Mouse (Mus musculus) heart, postnatal 36 days (tissue): ENCODE data around the gene Cend1. TPM values are rescaled to one million over a fixed set of nuclear protein-coding genes. Genes with fewer than 3 reads are reported as not detected.

Source experiments
- DNase-seq, 2 experiments: peaks; one replicate each; pipeline ENCODE4 v3.0.0; 2021 to 2022
- intact Hi-C: fragments of 180-260 bp; cut with DNase I; formaldehyde crosslinking; loops from one replicate; pipeline ENCODE4 v1.15.1; 2025
- total RNA-seq, 2 experiments: library from RNA; stranded (reverse); gene quantifications; 2 replicates each; pipeline ENCODE4 v1.2.3; 2021

Gene Cend1
- total RNA-seq, 2 experiments from 2014 or later: 0.80 to 1.5 TPM

- DNase-seq: peak; percentile 55 to 57
- intact Hi-C loops: loop anchor here (10.0 kb wide), 1 partner anchor 521 kb away; the partner anchor contains the start of gene Pgghg
Measured at GRCm38 (mm10) chr7:141466045-141466394, 36.7 kb upstream of the Cend1 start.

- intact Hi-C loops: loop anchor here (10.0 kb wide), 1 partner anchor 521 kb away; the partner anchor contains the start of gene Pgghg
- peak in 1 of 2 experiments; percentile 27 for DNase-seq
Measured at GRCm38 (mm10) chr7:141465388-141466044, 36.2 kb upstream of the Cend1 start.

- DNase-seq: peak; percentile 39 to 41
- intact Hi-C loops: loop anchor here (10.0 kb wide), 1 partner anchor 520 kb away; the partner anchor contains the start of gene Pgghg
Measured at GRCm38 (mm10) chr7:141464603-141465201, 35.4 kb upstream of the Cend1 start.

GRCm38 (mm10) chr7:141463824-141464602, 34.7 kb upstream of the Cend1 start:
- peak; percentile 72 to 74 for DNase-seq
- intact Hi-C loops: loop anchor here (10.0 kb wide), 1 partner anchor 519 kb away; the partner anchor contains the start of gene Pgghg

- peak in 1 of 2 experiments; percentile 46 for DNase-seq
- intact Hi-C loops: loop anchor here (10.0 kb wide), 1 partner anchor 518 kb away; the partner anchor contains the start of gene Pgghg
Measured at GRCm38 (mm10) chr7:141462333-141462821, 33.1 kb upstream of the Cend1 start.

- peak; percentile 45 to 57 for DNase-seq
- intact Hi-C loops: loop anchor here (10.0 kb wide), 1 partner anchor 517 kb away; the partner anchor contains the start of gene Pgghg
Measured at GRCm38 (mm10) chr7:141461521-141462332, 32.4 kb upstream of the Cend1 start.

GRCm38 (mm10) chr7:141460391-141461113, 31.3 kb upstream of the Cend1 start, which contains the start of gene Cracr2b:
Gene Cracr2b (plus strand): TSS chr7:141461094.
- intact Hi-C loops: loop anchor here (10.0 kb wide), 1 partner anchor 516 kb away; the partner anchor contains the start of gene Pgghg
- DNase-seq: peak; percentile 49 to 55

- intact Hi-C loops: loop anchor here (10.0 kb wide), 1 partner anchor 515 kb away; the partner anchor contains the start of gene Pgghg
- DNase-seq: peak in 1 of 2 experiments; percentile 31
Measured at GRCm38 (mm10) chr7:141460001-141460390, 30.7 kb upstream of the Cend1 start.

- peak; percentile 14 to 42 for DNase-seq
- intact Hi-C loops: loop anchor here (5.0 kb wide), 1 partner anchor 47 kb away; the partner anchor contains the start of gene Gatd1
Measured at GRCm38 (mm10) chr7:141459301-141459711, 30.0 kb upstream of the Cend1 start.

GRCm38 (mm10) chr7:141458661-141459060, 29.4 kb upstream of the Cend1 start:
- intact Hi-C loops: loop anchor here (5.0 kb wide), 1 partner anchor 46 kb away; the partner anchor contains the start of gene Gatd1
- peak in 1 of 2 experiments; percentile 22 for DNase-seq

GRCm38 (mm10) chr7:141457986-141458660, 28.8 kb upstream of the Cend1 start:
- peak; percentile 66 to 71 for DNase-seq

GRCm38 (mm10) chr7:141457236-141457635, 27.9 kb upstream of the Cend1 start:
- intact Hi-C loops: loop anchor here (5.0 kb wide), 1 partner anchor 45 kb away; the partner anchor contains the start of gene Gatd1
- no peak for DNase-seq

More at GRCm38 (mm10) chr7:141457986-141458660, 28.8 kb upstream of the Cend1 start:
- intact Hi-C loops: loop anchor here (5.0 kb wide), 1 partner anchor 46 kb away; the partner anchor contains the start of gene Gatd1

GRCm38 (mm10) chr7:141456739-141457138, 27.4 kb upstream of the Cend1 start:
- peak; percentile 41 to 63 for DNase-seq
- intact Hi-C loops: loop anchor here (5.0 kb wide), 1 partner anchor 44 kb away; the partner anchor contains the start of gene Gatd1

- DNase-seq: peak; percentile 77 to 87
- intact Hi-C loops: loop anchor here (1.0 to 5.0 kb wide), 2 partner anchors 12 to 43 kb away; partner anchors contain the start of genes Cd151 and Gatd1
Measured at GRCm38 (mm10) chr7:141455610-141456314, 26.5 kb upstream of the Cend1 start.

GRCm38 (mm10) chr7:141454967-141455551, 25.8 kb upstream of the Cend1 start, which contains the start of gene Pnpla2:
Gene Pnpla2 (plus strand): TSS chr7:141455198.
- DNase-seq: peak; percentile 94
- intact Hi-C loops: loop anchor here (1.0 to 5.0 kb wide), 2 partner anchors 12 to 43 kb away; partner anchors contain the start of genes Cd151 and Gatd1

- DNase-seq: no peak
- intact Hi-C loops: no loop called here
Measured at GRCm38 (mm10) chr7:141453636-141454035, 24.3 kb upstream of the Cend1 start.
